Mouse (Mus musculus) lung, postnatal 0 days (tissue): ENCODE data around the gene Dclk1. TPM values are rescaled to one million over a fixed set of nuclear protein-coding genes. Genes with fewer than 3 reads are reported as not detected.
A peak's percentile ranks its signal among the peaks of the same experiment; 100 is the strongest.

Source experiments
- ATAC-seq: fragments of 200-750 bp; cut with Nextera tagmentation; 2 replicates; pipeline ENCODE4 v1.8.0; 2017; ENCODE audit warnings: moderate library complexity
- DNase-seq: peaks from one replicate; pipeline ENCODE4 v3.0.0-alpha.2; 2016; ENCODE audit warnings: low spot score
- H3K27ac ChIP-seq: fragments of 300-500 bp; sonication (generic); 2 replicates; pipeline ENCODE4 v1.5.1; 2014; ENCODE audit warnings: antibody characterized with exemption, mild to moderate bottlenecking, low read length, mixed read lengths
- H3K27me3 ChIP-seq: fragments of 300-500 bp; sonication (generic); replicated peaks from 2 replicates; pipeline ENCODE4 v1.6.1; 2014; ENCODE audit warnings: low read length, mixed read lengths; ENCODE audit not compliant: insufficient read depth
- H3K36me3 ChIP-seq: fragments of 300-500 bp; sonication (generic); 2 replicates; pipeline ENCODE4 v1.6.1; 2014; ENCODE audit warnings: low read length, mixed read lengths; ENCODE audit not compliant: insufficient read depth
- H3K4me1 ChIP-seq: fragments of 300-500 bp; sonication (generic); 2 replicates; pipeline ENCODE4 v1.6.1; 2014; ENCODE audit warnings: antibody characterized with exemption, low read depth, low read length, mixed read lengths; ENCODE audit not compliant: insufficient read depth
- H3K4me2 ChIP-seq: fragments of 300-500 bp; sonication (generic); replicated peaks from 2 replicates; pipeline ENCODE4 v1.6.1; 2014; ENCODE audit warnings: low read depth, mild to moderate bottlenecking, low read length, moderate library complexity, mixed read lengths
- H3K4me3 ChIP-seq: fragments of 300-500 bp; sonication (generic); 2 replicates; pipeline ENCODE4 v1.5.1; 2014; ENCODE audit warnings: low read depth, low read length
- H3K9ac ChIP-seq: fragments of 300-500 bp; sonication (generic); replicated peaks from 2 replicates; pipeline ENCODE4 v1.6.1; 2014; ENCODE audit warnings: low read depth, mild to moderate bottlenecking
- H3K9me3 ChIP-seq: fragments of 300-500 bp; sonication (generic); 2 replicates; pipeline ENCODE4 v1.6.1; 2016; ENCODE audit warnings: low read length, mixed read lengths
- CTCF ChIP-seq: IDR thresholded peaks from 2 replicates; pipeline ENCODE4 v1.5.1; 2016; ENCODE audit warnings: antibody characterized with exemption, mild to moderate bottlenecking
- EP300 ChIP-seq: IDR thresholded peaks from 2 replicates; pipeline ENCODE4 v1.6.1; 2016; ENCODE audit warnings: antibody characterized with exemption, mild to moderate bottlenecking, control low read depth
- WGBS: fragments of 180-500 bp; shearing (Covaris S2); extraction: QIAGEN DNeasy Blood & Tissue Kit; methylation state at CpG from one replicate; pipeline ENCODE4 v1.1.7; 2014; 5-methylcytosine and 5-hydroxymethylcytosine counted together
- polyA plus RNA-seq: library from polyadenylated mRNA; unstranded; fragments of >200 nt; fragmentation: Nextera tagmentation; extraction: Ambion mirVana; gene quantifications from 2 replicates; pipeline ENCODE4 v1.2.1, GENCODE M21; 2015

The Dclk1 gene
- polyA plus RNA-seq, 1 experiment from 2014 or later, result 3.1 TPM

- H3K27me3 ChIP-seq, result no peaks in the 10 kb centered on the region
- DNase-seq (no peak), ATAC-seq (no peak)
- H3K27ac ChIP-seq, result no peak overlapping the region
- 81% methylated on average over 3 of the region's 3 CpGs for WGBS
- H3K4me1 ChIP-seq, result no peaks in the 10 kb centered on the region
- no peak overlapping the region for H3K4me2 ChIP-seq
- no peak overlapping the region for H3K9ac ChIP-seq
- no peak overlapping the region for H3K4me3 ChIP-seq
- H3K9me3 ChIP-seq, result no peaks in the 10 kb centered on the region
- TF ChIP-seq CTCF (no peak), EP300 (no peak)
- H3K36me3 ChIP-seq, result no peaks in the 10 kb centered on the region
Observed at GRCm38 (mm10) chr3:55360836-55361235, 118.7 kb downstream of the Dclk1 start.

GRCm38 (mm10) chr3:55367166-55367565, 125.0 kb downstream of the Dclk1 start:
- TF ChIP-seq CTCF (no peak), EP300 (no peak)
- Histone ChIP-seq H3K4me2 (no peak overlapping the region), H3K9me3 (no peaks in the 10 kb centered on the region), H3K27me3 (no peaks in the 10 kb centered on the region), H3K4me3 (no peak overlapping the region), H3K4me1 (no peaks in the 10 kb centered on the region), H3K9ac (no peak overlapping the region), H3K36me3 (no peaks in the 10 kb centered on the region), H3K27ac (no peak overlapping the region)
- ATAC-seq (no peak), DNase-seq (no peak)
- 82% methylated on average over 8 of the region's 8 CpGs for WGBS

GRCm38 (mm10) chr3:55369156-55369555, 127.0 kb downstream of the Dclk1 start:
- no peak overlapping the region for H3K9ac ChIP-seq
- no peaks in the 10 kb centered on the region for H3K4me1 ChIP-seq
- no peaks in the 10 kb centered on the region for H3K36me3 ChIP-seq
- H3K4me3 ChIP-seq, result no peak overlapping the region
- TF ChIP-seq CTCF (no peak), EP300 (no peak)
- H3K9me3 ChIP-seq, result no peaks in the 10 kb centered on the region
- H3K27me3 ChIP-seq, result no peaks in the 10 kb centered on the region
- no peak overlapping the region for H3K27ac ChIP-seq
- H3K4me2 ChIP-seq, result no peak overlapping the region
- WGBS, result 58% methylated on average over 7 of the region's 7 CpGs
- DNase-seq (no peak), ATAC-seq (no peak)

- no peaks in the 10 kb centered on the region for H3K27me3 ChIP-seq
- 3% methylated on average over 11 of the region's 11 CpGs for WGBS
- H3K4me1 ChIP-seq, result no peaks in the 10 kb centered on the region
- peak overlapping the region; percentile 52 for H3K4me2 ChIP-seq
- H3K9ac ChIP-seq, result no peak overlapping the region
- H3K4me3 ChIP-seq, result peak overlapping the region; percentile 19; the same call in 1 of the 2 replicates
- ATAC-seq, result peak; percentile 79
- H3K9me3 ChIP-seq, result no peaks in the 10 kb centered on the region
- DNase-seq, result peak; percentile 79
- TF ChIP-seq EP300 (no peak), CTCF (peak; percentile 69)
- H3K27ac ChIP-seq, result no peak overlapping the region
- no peaks in the 10 kb centered on the region for H3K36me3 ChIP-seq
Observed at GRCm38 (mm10) chr3:55373689-55374088, 131.5 kb downstream of the Dclk1 start.

- DNase-seq (no peak), ATAC-seq (no peak)
- Histone ChIP-seq H3K36me3 (no peaks in the 10 kb centered on the region), H3K9me3 (no peaks in the 10 kb centered on the region), H3K4me2 (no peak overlapping the region), H3K27ac (no peak overlapping the region), H3K9ac (no peak overlapping the region), H3K27me3 (no peaks in the 10 kb centered on the region), H3K4me1 (no peaks in the 10 kb centered on the region), H3K4me3 (no peak overlapping the region)
- no peak for TF ChIP-seq CTCF
- TF ChIP-seq EP300, result no peak
- 80% methylated on average over 6 of the region's 6 CpGs for WGBS
Observed at GRCm38 (mm10) chr3:55378591-55378990, 136.4 kb downstream of the Dclk1 start.

GRCm38 (mm10) chr3:55380471-55380870, 138.3 kb downstream of the Dclk1 start:
- no peak overlapping the region for H3K27ac ChIP-seq
- H3K9me3 ChIP-seq, result no peaks in the 10 kb centered on the region
- no peaks in the 10 kb centered on the region for H3K4me1 ChIP-seq
- TF ChIP-seq EP300, result no peak
- no peak for TF ChIP-seq CTCF
- H3K9ac ChIP-seq, result no peak overlapping the region
- WGBS, result 62% methylated on average over 9 of the region's 9 CpGs
- no peaks in the 10 kb centered on the region for H3K36me3 ChIP-seq
- no peak overlapping the region for H3K4me3 ChIP-seq
- DNase-seq (no peak), ATAC-seq (no peak)
- H3K27me3 ChIP-seq, result no peaks in the 10 kb centered on the region
- no peak overlapping the region for H3K4me2 ChIP-seq

- Histone ChIP-seq H3K4me3 (no peak overlapping the region), H3K27ac (no peak overlapping the region), H3K36me3 (no peaks in the 10 kb centered on the region), H3K27me3 (no peaks in the 10 kb centered on the region), H3K9me3 (no peaks in the 10 kb centered on the region), H3K4me1 (no peaks in the 10 kb centered on the region), H3K9ac (no peak overlapping the region), H3K4me2 (no peak overlapping the region)
- TF ChIP-seq CTCF (no peak), EP300 (no peak)
- ATAC-seq (peak; percentile 30; the same call in 1 of the 2 replicates), DNase-seq (peak; percentile 55)
- WGBS, result 36% methylated on average over 3 of the region's 3 CpGs
Observed at GRCm38 (mm10) chr3:55392605-55393004, 150.4 kb downstream of the Dclk1 start.
